Mouse (Mus musculus) gastrocnemius, postnatal 36 days (tissue): Measurements from ENCODE around the gene Lrrc47. TPM values are rescaled to one million over a fixed set of nuclear protein-coding genes. Genes with fewer than 3 reads are reported as not detected.

Experiments used
- DNase-seq, 2 experiments: peaks; one replicate each; pipeline ENCODE4 v3.0.0; 2022
- intact Hi-C: fragments of 180-260 bp; cut with DNase I; formaldehyde crosslinking; loops from one replicate; pipeline ENCODE4 v1.15.1; 2025
- total RNA-seq, 2 experiments: library from RNA; stranded (reverse); gene quantifications; 2 replicates each; pipeline ENCODE4 v1.2.3; 2021

Gene Lrrc47
- total RNA-seq, 2 experiments from 2014 or later, result 20.4 to 20.9 TPM

- peak in 1 of 2 experiments; percentile 53 for DNase-seq
- intact Hi-C loops, result no loop called here
These were observed 10.9 kb downstream of the Lrrc47 start for GRCm38 (mm10) chr4:154022407-154022806.

- DNase-seq, result no peak
- intact Hi-C loops, result no loop called here
These were observed 11.3 kb downstream of the Lrrc47 start for GRCm38 (mm10) chr4:154022844-154023243.

- no peak for DNase-seq
- intact Hi-C loops, result no loop called here
These were observed 12.4 kb downstream of the Lrrc47 start for GRCm38 (mm10) chr4:154023754-154024601.

GRCm38 (mm10) chr4:154024729-154025521 lies 13.4 kb downstream of the Lrrc47 start:
- DNase-seq, result no peak
- intact Hi-C loops, result no loop called here

- intact Hi-C loops, result no loop called here
- DNase-seq, result peak; percentile 58 to 68
These were observed 14.3 kb downstream of the Lrrc47 start, which contains the start of gene Smim1 for GRCm38 (mm10) chr4:154025641-154026440. TSS of gene Smim1 (minus strand) at chr4:154026230.

- intact Hi-C loops, result no loop called here
- DNase-seq, result no peak
These were observed 14.9 kb downstream of the Lrrc47 start for GRCm38 (mm10) chr4:154026441-154026761.

GRCm38 (mm10) chr4:154028066-154028465 lies 16.5 kb downstream of the Lrrc47 start:
- intact Hi-C loops, result no loop called here

GRCm38 (mm10) chr4:154028646-154029045 lies 17.1 kb downstream of the Lrrc47 start:
- no peak for DNase-seq
- intact Hi-C loops, result no loop called here

More at GRCm38 (mm10) chr4:154028066-154028465, 16.5 kb downstream of the Lrrc47 start:
- no peak for DNase-seq

GRCm38 (mm10) chr4:154037123-154037522 lies 25.6 kb downstream of the Lrrc47 start:
- intact Hi-C loops, result no loop called here
- DNase-seq, result no peak

GRCm38 (mm10) chr4:154042577-154042976 lies 31.0 kb downstream of the Lrrc47 start, which contains the start of gene Ccdc27:
TSS of gene Ccdc27 (minus strand) at chr4:154042677.
- DNase-seq, result no peak
- intact Hi-C loops, result no loop called here

- intact Hi-C loops, result no loop called here
- no peak for DNase-seq
These were observed 34.3 kb downstream of the Lrrc47 start for GRCm38 (mm10) chr4:154045837-154046236.

GRCm38 (mm10) chr4:154051401-154051800 lies 39.9 kb downstream of the Lrrc47 start:
- DNase-seq, result no peak
- intact Hi-C loops, result no loop called here

- no peak for DNase-seq
- intact Hi-C loops, result no loop called here
These were observed 41.5 kb downstream of the Lrrc47 start for GRCm38 (mm10) chr4:154053065-154053464.

GRCm38 (mm10) chr4:154055482-154055881 lies 44.0 kb downstream of the Lrrc47 start:
- intact Hi-C loops, result no loop called here

GRCm38 (mm10) chr4:154056046-154056445 lies 44.5 kb downstream of the Lrrc47 start:
- intact Hi-C loops, result no loop called here
- no peak for DNase-seq

More at GRCm38 (mm10) chr4:154055482-154055881, 44.0 kb downstream of the Lrrc47 start:
- DNase-seq, result no peak

- no peak for DNase-seq
- intact Hi-C loops, result no loop called here
These were observed 45.1 kb downstream of the Lrrc47 start for GRCm38 (mm10) chr4:154056661-154057060.

- intact Hi-C loops, result no loop called here
- no peak for DNase-seq
These were observed 46.2 kb downstream of the Lrrc47 start for GRCm38 (mm10) chr4:154057696-154058095.

- DNase-seq, result no peak
- intact Hi-C loops, result loop anchor here (5.0 kb wide), 1 partner anchor 142 kb away; no protein-coding TSS in a partner anchor
These were observed 53.6 kb downstream of the Lrrc47 start for GRCm38 (mm10) chr4:154064827-154065773.

- DNase-seq, result no peak
- intact Hi-C loops, result no loop called here
These were observed 59.4 kb downstream of the Lrrc47 start for GRCm38 (mm10) chr4:154070896-154071295.
